Mouse (Mus musculus): ENCODE data around the gene Gm45062.

Gene Gm45062

DNA sequence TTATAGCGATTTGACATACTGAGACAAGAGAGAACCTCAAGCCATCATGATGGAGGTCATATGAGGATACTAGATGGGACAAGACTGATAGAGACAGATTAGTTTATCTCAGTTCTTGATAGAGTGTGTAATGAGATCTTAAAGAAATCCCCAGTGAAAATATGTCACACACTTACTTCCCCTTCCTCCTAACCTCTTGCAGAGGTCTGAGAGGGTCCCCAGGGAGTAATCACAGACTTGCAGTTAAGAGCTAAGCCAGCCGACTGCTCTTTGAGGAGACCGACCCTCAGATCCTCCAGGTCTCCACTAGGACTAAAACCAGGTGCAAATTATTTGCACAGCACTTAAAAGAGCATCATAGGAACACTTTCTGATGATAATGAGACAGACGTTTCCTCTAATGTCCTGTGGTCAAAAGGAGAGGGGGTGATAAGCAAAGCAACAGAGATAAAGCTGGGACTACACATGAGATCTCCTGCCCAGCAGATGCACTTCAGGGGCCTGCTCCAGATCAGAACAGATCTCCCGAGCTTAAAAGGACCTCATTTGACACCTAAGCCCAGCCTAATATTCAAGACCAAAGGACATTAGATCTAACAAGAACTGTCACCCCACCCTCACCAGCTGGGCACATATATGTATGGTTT, 372.9 kb downstream of the Gm45062 start:
- DNase-seq: no peak

DNA sequence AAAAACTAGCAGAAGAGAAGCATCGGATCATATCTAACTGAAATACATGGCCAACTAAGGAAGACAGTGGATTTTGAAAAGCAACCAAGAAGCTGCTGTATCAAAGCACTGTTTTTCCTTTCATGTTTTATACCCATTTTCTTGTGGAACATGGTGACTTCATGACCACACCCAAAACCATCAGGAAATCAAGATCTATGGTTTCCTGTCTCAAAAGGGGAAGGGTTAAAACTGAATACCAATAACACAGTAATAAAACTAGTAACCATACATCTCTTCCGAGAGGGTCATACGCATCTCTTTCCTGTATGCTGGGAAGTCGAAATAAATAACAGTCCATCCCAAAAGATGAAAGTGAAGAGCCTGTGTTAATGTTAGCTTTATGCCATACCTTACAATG, 373.5 kb downstream of the Gm45062 start:
- DNase-seq: no peak

DNA sequence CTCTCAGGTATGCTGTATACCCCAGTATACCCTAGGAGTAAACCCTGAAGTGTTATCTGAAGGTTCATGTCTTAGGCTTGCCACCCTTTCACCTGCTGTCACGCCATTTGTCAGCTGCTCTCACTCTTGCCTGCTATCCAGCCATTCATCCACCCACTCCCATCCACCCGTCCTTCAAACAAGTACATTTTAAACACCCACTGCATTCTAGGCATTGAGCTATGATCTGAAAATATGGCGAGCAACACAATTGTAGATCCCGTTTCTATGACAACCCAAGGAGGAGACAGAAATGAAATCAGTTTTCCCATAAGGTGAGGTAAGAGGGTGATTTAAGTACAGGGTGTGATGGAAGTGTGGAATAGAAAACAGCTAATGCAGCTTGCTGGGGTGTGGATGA, 378.9 kb downstream of the Gm45062 start:
- DNase-seq: no peak

DNA sequence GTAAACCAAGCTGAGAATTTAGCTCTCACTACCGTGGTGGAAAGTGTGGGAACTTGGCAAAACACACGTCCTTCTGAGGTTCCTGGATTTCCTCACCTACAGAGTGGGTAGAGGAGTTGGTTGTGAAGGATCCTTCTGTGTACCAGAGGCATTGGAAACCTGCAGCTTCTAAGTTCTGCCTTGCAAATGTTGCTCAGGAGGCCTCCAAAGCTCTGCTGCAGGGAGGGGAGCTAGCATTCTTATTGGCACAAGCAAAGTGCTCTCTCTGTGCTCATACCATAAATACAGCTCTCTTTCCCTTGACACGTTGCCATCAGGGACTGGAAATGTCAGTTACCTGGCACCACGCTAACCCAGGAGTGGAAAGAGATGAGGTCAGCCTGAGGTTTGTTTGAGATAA, 379.6 kb downstream of the Gm45062 start:
- no peak for DNase-seq

DNA sequence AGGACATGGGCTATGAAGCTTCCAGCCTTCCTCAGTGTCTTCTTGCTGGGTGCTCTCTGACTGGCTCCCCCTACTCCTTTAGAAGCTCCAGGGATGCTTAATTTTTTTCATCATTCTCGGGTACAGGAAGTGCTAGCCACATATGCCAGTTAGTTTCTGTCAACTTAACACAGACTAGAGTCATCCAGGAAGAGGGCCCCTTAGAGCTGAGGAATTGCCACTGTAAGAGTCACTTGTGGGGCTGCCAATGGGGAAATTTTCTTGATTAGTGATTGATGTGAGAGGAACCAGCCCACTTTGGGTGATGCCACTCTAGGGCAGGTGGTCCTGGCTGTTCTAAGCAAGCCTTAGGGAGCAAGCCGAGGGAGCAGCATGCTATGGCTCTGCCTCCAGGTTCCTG, 380.3 kb downstream of the Gm45062 start:
- no peak for DNase-seq

DNA sequence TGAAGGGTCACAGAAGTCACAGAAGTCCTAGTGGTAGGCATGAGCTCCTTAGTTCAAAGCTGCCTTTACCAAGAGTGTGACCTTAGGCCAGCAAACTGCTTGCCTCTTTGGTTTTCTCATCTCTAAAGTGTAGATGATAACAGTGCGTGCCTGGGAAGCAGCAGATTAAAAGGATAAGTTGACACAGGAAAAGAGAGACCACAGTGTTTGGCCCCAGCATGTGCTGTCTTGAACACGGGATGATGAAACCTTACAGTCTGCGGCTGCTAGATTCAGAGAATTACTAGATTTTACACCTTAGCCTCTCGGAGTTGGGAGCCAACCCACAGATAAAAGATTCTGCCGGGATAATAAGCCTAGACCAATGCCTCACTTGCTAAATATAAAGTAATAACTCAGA, 381.6 kb downstream of the Gm45062 start:
- DNase-seq: no peak

DNA sequence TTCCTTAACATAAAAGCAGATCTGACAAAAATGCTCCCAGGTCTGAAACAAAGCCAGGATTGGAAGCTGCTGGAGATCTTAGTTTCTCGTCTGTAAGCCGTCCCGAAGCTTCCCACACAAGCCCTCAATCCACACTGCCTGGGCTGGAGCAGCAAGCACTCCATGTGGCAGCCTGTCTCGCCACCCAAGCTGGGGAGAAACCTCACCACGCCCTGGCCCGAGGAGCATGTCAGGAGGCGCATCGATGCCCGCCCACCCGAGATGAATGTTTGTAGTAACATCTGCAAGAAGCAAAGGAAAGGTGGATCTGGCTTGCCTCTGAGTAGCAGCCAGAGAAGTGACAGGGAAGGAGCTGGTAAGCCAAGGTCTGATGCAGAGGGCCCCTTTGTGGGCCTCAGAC, 385.5 kb downstream of the Gm45062 start:
- no peak for DNase-seq

DNA sequence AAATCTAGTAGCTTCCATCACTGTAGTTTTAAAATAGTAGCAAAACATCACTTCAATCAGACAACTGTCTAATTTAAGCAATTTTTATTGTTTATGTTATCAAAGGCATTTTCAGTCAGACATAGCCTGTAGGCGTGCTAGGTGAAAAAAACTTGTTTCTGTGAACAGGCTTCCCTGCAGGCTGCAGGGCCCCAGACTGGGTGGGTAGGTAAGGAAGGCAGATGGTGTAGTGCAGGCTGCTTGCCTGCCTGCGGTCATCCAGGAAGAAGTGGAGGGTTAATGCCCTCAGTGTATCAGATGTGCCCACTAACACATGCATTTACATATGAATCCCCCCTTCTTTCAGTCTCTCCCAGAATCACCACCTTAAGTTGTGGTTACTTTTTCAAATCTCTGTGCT, 386.5 kb downstream of the Gm45062 start:
- no peak for DNase-seq
